Mouse (Mus musculus): ENCODE measurements around the gene Eps8l1.
"Not testable (repeated sequence)": the region's sequence is repeated elsewhere in the genome, so short reads cannot be mapped to it uniquely, and the experiment has no call there.

Eps8l1 gene

DNA sequence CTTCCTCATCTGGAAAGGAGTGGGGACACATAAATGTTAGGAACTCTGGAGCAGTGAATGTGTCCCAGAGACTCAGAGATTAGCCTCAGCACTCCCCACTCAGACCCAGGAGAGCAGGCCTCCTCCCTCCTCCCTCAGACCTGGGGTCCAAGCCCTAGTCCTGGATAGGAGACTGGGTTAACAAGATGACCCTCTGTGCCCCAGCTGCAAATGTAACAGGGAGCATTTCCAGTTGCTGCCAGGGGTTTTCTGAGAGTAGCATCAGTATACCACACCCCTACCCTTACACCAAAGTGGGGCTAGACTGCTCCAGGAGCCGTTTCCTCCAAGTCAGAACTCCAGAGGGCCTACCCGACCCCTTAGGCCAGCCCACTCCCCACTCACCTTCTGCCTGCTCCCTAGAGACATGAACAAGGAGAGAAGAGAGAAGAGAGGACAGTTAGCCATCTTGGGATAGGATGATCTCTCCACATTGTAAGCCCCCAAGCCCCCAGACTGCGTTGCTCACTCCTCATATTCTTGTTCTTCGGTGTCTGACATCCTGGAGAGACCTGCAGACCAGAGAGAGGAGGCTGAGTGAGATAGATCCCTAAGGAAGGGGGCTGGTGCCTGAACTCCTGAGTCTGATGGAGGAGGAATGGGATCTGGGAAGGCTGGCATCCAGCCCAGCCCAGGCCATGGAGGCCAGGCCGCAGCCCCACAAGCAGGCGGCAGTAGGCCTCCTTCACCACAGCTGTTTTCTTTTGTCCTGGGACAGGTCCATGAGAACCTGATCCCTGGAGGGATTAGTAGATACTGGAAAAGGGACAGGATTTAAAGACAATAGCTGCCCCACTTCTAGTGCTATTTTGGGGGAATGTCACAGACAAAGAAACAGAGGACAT lies 53.6 kb downstream of the Eps8l1 start:
- TF ChIP-seq GATA4 (IDR thresholded peaks at IDR 0.05; ENCODE audit: insufficient replicate concordance, low read length) = no peak

GRCm38 (mm10) chr7:4515853-4516252 lies 55.4 kb downstream of the Eps8l1 start:
- no peak for TF ChIP-seq GATA4 (IDR thresholded peaks at IDR 0.05; ENCODE audit: insufficient replicate concordance, low read length)

DNA sequence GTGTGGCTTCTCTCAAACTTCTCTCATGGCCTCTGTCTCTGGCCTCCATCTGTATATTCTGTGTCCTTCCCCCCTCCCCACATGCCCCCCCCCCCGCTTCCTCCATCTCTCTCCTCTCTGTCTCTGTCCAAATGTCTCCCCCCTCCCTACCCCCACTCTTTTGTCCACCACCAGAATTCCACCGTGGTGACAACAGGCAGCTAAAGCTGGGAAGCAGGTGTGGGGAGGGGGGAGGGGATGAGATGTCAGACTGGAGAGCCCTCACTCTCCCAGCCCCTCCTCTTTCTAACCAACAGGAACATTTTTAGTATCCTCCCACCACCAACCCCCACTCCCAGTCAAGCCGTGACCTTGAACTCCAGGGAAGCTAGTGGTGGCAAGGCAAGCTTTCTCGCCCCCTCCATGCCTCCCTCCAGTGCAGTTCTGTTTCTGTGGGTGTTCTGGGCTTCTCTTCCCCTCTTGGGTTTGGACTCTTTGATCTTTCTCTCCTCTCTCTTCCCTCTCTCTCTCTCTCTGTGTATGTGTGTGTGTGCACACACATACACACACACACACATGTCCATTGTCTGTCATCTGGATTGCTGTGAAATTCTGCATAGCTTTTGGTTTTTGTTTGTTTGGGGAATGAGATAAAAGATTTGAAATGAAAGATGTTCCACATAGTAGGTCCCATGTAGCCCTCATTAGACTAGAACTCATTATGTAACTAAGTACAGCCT lies 56.0 kb downstream of the Eps8l1 start, which contains the start of gene Tnnt1:
Tnnt1 (minus strand) TSS at position 51 of the 719 bp plus-strand sequence.
- no peak for TF ChIP-seq GATA4 (IDR thresholded peaks at IDR 0.05; ENCODE audit: insufficient replicate concordance, low read length)

DNA sequence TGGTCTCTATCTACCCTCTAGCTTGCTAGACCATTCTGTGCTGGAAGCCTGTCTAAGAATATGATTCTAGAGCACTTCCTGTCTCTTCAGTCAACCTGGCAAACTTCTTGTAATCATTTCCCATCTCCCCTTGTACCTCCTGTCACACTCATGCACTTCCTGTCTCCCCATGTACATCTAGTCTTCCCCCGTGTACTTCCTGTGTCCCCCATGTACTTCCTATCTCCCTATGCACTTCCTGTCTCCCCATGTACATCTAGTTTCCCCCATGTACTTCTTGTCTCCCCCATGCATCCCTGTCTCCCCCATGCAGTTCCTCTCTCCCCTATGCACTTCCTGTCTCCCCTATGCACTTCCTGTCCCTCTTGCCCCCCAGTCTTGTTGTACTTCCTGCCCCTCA lies 58.0 kb downstream of the Eps8l1 start:
- no peak for TF ChIP-seq GATA4 (IDR thresholded peaks at IDR 0.05; ENCODE audit: insufficient replicate concordance, low read length)

DNA sequence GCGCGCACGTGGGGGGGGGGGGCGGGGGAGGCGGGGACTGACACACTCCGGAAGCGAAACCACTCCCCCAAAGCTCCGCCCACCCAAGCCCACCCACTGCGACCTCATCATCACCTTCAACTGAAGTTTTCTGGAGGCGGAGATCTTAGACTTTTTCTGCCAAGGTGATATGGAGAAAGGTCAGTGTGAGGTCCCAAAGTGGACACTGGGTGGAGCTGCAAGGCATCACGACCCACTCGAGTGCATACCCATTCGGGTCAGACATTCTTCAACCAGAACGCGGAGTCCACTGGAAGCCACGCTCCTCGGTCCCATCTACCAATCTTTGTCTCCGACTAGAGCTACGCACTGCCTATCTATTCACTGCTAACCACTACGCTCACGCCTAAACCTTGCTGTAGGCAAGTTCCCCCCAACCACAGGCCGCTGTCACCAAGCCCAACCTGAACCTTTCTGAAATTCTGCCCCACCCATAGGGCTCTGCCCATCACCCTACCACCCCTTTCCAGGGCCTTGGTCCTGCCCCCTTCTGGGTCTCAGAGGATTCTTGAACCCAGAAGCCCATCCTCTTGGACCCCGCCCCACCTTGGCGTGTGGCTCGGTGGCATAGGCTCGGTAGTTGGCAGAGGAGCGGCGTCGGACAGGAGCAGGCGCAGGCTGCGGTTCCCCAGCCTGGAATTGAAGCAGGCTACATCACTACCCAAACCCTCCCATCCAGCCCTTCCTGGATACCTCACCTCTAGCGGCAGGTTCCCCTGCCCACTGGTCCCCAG lies 60.9 kb downstream of the Eps8l1 start:
- TF ChIP-seq GATA4 (IDR thresholded peaks at IDR 0.05; ENCODE audit: insufficient replicate concordance, low read length) = no peak

DNA sequence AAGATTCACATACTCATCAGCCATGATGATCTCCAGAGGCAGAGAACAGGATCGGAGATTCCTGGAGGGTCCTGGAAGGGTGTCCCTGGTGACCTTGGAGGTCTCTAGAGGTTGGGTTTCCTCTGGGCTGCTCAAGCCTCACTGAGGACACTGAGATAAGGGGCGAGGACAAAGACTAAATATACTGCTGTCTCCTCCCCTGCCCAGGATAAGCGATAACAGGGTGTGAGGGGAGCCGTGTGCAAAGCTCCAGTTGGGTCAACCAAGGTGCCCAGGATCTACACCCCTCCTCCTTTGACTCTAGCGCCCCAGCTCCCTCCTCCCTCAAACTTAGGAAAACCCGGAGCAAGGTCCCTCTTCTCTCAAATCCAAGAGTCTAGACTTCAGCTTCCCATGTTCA lies 61.8 kb downstream of the Eps8l1 start:
- TF ChIP-seq GATA4 (IDR thresholded peaks at IDR 0.05; ENCODE audit: insufficient replicate concordance, low read length) = no peak

GRCm38 (mm10) chr7:4523205-4524130 lies 63.0 kb downstream of the Eps8l1 start:
- no peak for TF ChIP-seq GATA4 (IDR thresholded peaks at IDR 0.05; ENCODE audit: insufficient replicate concordance, low read length)

DNA sequence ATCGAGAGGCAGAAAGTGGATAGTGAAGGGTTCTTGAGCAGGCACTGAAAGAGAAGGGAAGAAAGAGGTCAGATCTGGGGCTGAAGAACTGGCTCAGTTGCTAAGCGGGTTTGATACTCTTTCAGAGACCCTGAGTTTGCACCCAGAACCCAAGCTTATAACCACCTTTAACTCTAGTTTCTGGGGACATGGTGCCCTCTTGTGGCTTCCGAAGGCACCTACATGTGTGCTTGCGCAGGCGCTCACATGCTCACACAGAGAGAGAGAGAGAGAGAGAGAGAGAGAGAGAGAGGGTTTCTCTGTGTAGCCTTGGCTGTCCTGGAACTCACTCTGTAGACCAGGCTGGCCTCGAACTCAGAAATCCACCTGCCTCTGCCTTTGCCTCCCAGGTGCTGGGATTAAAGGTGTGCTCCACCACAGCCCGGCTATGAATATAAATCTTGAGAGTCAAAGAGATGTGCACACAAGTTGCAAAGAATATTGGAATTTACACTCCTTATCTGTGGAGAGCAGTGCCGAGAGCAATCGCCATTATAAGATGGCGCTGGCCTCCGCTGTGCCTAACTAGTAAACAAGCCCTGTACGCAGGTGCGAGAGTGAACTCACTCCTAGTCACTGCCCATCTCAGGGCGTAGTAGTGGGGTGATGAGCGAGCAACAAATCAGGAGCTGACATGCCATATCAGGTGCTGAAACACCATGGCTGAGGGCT lies 63.9 kb downstream of the Eps8l1 start, which contains the start of gene Tnni3:
Tnni3 (minus strand) TSS at position 18 of the 711 bp plus-strand sequence.
- TF ChIP-seq GATA4 (IDR thresholded peaks at IDR 0.05; ENCODE audit: insufficient replicate concordance, low read length) = not testable (repeated sequence)

DNA sequence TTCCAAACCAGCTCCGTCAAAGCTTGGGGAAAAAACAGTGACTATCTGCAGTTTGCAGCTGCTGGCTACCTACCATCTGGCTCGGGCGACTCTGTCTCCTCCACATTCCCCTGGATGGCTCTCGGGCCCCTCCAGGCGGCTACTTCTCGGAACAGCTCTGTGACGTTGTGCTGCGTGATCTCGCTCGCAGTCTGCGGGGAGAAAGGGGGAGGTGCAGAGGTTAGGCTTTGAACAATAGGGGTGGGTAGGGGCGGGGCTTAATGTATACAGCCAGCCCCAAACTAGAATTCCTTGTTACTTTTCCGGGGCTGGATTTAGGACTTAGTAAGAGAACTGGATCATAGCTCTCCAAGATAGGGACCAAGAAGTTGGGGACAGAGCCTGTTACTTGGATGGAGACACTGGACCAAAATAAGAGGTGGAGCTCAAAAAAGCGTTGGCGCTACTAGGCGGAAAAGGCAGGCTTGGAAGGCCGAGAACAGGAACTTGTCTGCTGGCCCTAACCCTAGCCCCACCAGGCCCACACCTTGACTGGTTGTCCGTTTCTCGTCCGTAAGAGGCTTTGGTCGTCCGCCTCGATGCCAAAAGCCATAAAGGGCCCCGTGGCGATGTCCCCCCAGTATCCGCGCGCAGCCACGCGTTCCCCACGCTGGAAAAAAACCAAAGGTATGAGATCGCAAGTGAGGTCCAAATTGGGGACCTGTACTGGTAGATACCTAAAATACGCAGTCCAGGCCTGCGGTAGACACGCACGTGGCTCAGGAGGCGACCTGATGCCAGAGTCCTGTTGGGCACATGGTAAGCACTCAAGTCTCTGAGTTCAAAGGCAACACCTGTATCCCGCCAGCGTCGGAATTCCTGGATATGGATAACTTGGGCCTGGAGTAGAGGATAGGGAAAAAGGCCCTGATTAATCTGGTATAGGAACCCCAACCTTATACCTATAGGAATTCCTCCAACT lies 66.1 kb downstream of the Eps8l1 start:
- TF ChIP-seq GATA4 (IDR thresholded peaks at IDR 0.05; ENCODE audit: insufficient replicate concordance, low read length) = no peak

- TF ChIP-seq GATA4 (IDR thresholded peaks at IDR 0.05; ENCODE audit: insufficient replicate concordance, low read length) = no peak
Observed at GRCm38 (mm10) chr7:4527302-4527689, 66.8 kb downstream of the Eps8l1 start.
